Mouse (Mus musculus): Measurements from ENCODE around the gene Echdc2. TPM values are rescaled to one million over a fixed set of nuclear protein-coding genes. Genes with fewer than 3 reads are reported as not detected.
"Not testable (repeated sequence)": the region's sequence is repeated elsewhere in the genome, so short reads cannot be mapped to it uniquely, and the experiment has no call there.

The Echdc2 gene
- 40.9 and 47.6 TPM in 2 replicates for polyA plus RNA-seq (2012; rRNA removed)

- DNase-seq (ENCODE audit: extremely low spot score in 1 of 2, low spot score in 1 of 2), result peak in 1 of 2 experiments; percentile 15
These were observed at the start of gene Echdc2 for GRCm38 (mm10) chr4:108165152-108165895. Echdc2 (plus strand) TSS chr4:108165437.

GRCm38 (mm10) chr4:108116466-108116865 is 48.8 kb upstream of the Echdc2 start:
- no peak for DNase-seq (ENCODE audit: extremely low spot score in 1 of 2, low spot score in 1 of 2)

GRCm38 (mm10) chr4:108117488-108117887 is 47.7 kb upstream of the Echdc2 start:
- peak in 1 of 2 experiments; percentile 16 for DNase-seq (ENCODE audit: extremely low spot score in 1 of 2, low spot score in 1 of 2)

- peak; percentile 86 to 94 for DNase-seq (ENCODE audit: extremely low spot score in 1 of 2, low spot score in 1 of 2)
These were observed 47.0 kb upstream of the Echdc2 start for GRCm38 (mm10) chr4:108117924-108118876.

GRCm38 (mm10) chr4:108124104-108124503 is 41.1 kb upstream of the Echdc2 start:
- DNase-seq (ENCODE audit: extremely low spot score in 1 of 2, low spot score in 1 of 2), result no peak

- DNase-seq (ENCODE audit: extremely low spot score in 1 of 2, low spot score in 1 of 2), result no peak
These were observed 39.0 kb upstream of the Echdc2 start for GRCm38 (mm10) chr4:108126260-108126659.

GRCm38 (mm10) chr4:108127516-108127915 is 37.7 kb upstream of the Echdc2 start:
- no peak for DNase-seq (ENCODE audit: extremely low spot score in 1 of 2, low spot score in 1 of 2)

- DNase-seq (ENCODE audit: extremely low spot score in 1 of 2, low spot score in 1 of 2), result no peak
These were observed 36.9 kb upstream of the Echdc2 start for GRCm38 (mm10) chr4:108128339-108128738.

GRCm38 (mm10) chr4:108130452-108130851 is 34.8 kb upstream of the Echdc2 start:
- no peak for DNase-seq (ENCODE audit: extremely low spot score in 1 of 2, low spot score in 1 of 2)

GRCm38 (mm10) chr4:108136938-108137337 is 28.3 kb upstream of the Echdc2 start:
- no peak for DNase-seq (ENCODE audit: extremely low spot score in 1 of 2, low spot score in 1 of 2)

- DNase-seq (ENCODE audit: extremely low spot score in 1 of 2, low spot score in 1 of 2), result not testable (repeated sequence)
These were observed 22.1 kb upstream of the Echdc2 start for GRCm38 (mm10) chr4:108143178-108143577.

- DNase-seq (ENCODE audit: extremely low spot score in 1 of 2, low spot score in 1 of 2), result no peak
These were observed 21.5 kb upstream of the Echdc2 start for GRCm38 (mm10) chr4:108143778-108144177.

GRCm38 (mm10) chr4:108144880-108145279 is 20.4 kb upstream of the Echdc2 start, which contains the start of gene Scp2:
Scp2 (minus strand) TSS chr4:108144998.
- DNase-seq (ENCODE audit: extremely low spot score in 1 of 2, low spot score in 1 of 2), result no peak

GRCm38 (mm10) chr4:108145554-108145953 is 19.7 kb upstream of the Echdc2 start:
- DNase-seq (ENCODE audit: extremely low spot score in 1 of 2, low spot score in 1 of 2), result not testable (repeated sequence)

GRCm38 (mm10) chr4:108155141-108155540 is 10.1 kb upstream of the Echdc2 start:
- DNase-seq (ENCODE audit: extremely low spot score in 1 of 2, low spot score in 1 of 2), result not testable (repeated sequence)

GRCm38 (mm10) chr4:108161936-108162335 is 3.3 kb upstream of the Echdc2 start:
- DNase-seq (ENCODE audit: extremely low spot score in 1 of 2, low spot score in 1 of 2), result no peak

GRCm38 (mm10) chr4:108163291-108163690 is 1.9 kb upstream of the Echdc2 start:
- no peak for DNase-seq (ENCODE audit: extremely low spot score in 1 of 2, low spot score in 1 of 2)

GRCm38 (mm10) chr4:108166874-108167273 is 1.6 kb downstream of the Echdc2 start:
- peak in 1 of 2 experiments; percentile 15 for DNase-seq (ENCODE audit: extremely low spot score in 1 of 2, low spot score in 1 of 2)

- no peak for DNase-seq (ENCODE audit: extremely low spot score in 1 of 2, low spot score in 1 of 2)
These were observed 2.8 kb downstream of the Echdc2 start for GRCm38 (mm10) chr4:108168056-108168455.

GRCm38 (mm10) chr4:108182278-108182677 is 17.0 kb downstream of the Echdc2 start:
- DNase-seq (ENCODE audit: extremely low spot score in 1 of 2, low spot score in 1 of 2), result no peak

- DNase-seq (ENCODE audit: extremely low spot score in 1 of 2, low spot score in 1 of 2), result no peak
These were observed 27.6 kb downstream of the Echdc2 start for GRCm38 (mm10) chr4:108192821-108193323.

Measured in frontal cortex, adult 2 months (tissue).